Mouse (Mus musculus) megakaryocyte-erythroid progenitor cell, adult 5-6 weeks (primary cell): ENCODE measurements around the gene Tff2. TPM values are rescaled to one million over a fixed set of nuclear protein-coding genes. Genes with fewer than 3 reads are reported as not detected.

ENCODE experiments used
- ATAC-seq: replicated peaks from 2 replicates; pipeline ENCODE4 v1.8.0; 2016; ENCODE audit warnings: mild to moderate bottlenecking, inconsistent platforms; ENCODE audit not compliant: severe bottlenecking, poor library complexity, low FRiP score, low TSS enrichment
- total RNA-seq, 2 experiments: library from RNA; stranded (forward) in 1 of 2; stranded (reverse) in 1 of 2; fragments of 200-1000, 215-1000 nt in 1 of 2; fragments of >200 nt in 1 of 2; fragmentation: Nextera tagmentation in 1 of 2; gene quantifications; 2 replicates each; pipeline ENCODE4 v1.2.3; 2014 to 2017

The Tff2 gene
- total RNA-seq, 2 experiments from 2014 or later, result not detected

GRCm38 (mm10) chr17:31142116-31142515 is 2.0 kb downstream of the Tff2 start:
- ATAC-seq, result no peak

DNA sequence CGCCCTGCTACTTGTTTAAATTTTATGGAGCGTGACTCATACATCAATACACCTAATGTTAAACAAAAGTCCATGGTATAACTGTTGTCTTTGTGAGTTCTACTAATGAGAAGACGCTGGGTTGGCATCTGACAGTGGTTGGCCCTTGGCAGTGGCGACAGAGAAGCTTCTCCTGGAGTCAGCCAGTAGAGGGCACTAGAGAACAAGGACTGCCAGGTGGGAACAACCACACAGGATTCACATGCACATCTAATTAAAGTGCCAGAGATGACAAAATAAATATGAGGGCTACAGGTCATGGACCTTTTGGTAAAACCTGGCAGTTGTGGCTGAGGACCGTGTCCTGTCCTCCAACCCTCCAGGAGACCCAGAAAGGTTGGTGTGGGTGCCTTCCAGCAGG is 5.7 kb downstream of the Tff2 start:
- peak; percentile 85 for ATAC-seq

GRCm38 (mm10) chr17:31136821-31137220 is 7.3 kb downstream of the Tff2 start:
- no peak for ATAC-seq

- no peak for ATAC-seq
Measured at GRCm38 (mm10) chr17:31136291-31136690, 7.8 kb downstream of the Tff2 start.

DNA sequence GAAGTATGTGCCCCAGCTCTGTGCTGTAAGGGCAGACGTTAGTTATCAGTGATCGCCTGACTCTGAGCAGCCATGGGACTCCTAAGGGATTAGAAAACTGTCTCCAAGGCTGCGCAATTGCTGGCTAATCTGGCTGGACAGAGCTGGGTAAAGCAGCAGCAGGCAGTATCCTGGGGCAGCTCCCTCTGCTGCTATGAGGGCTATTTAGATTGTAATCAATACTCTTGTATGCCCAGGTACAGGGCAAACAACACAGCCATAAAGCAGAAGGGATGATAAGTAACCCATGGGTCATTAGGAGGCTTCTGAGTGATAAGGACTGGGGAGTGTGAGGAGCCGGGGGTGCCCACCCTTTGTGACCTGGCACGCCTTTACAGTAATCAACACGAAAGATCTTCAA is 9.2 kb downstream of the Tff2 start:
- no peak for ATAC-seq

GRCm38 (mm10) chr17:31133776-31134175 is 10.3 kb downstream of the Tff2 start:
- ATAC-seq, result no peak

DNA sequence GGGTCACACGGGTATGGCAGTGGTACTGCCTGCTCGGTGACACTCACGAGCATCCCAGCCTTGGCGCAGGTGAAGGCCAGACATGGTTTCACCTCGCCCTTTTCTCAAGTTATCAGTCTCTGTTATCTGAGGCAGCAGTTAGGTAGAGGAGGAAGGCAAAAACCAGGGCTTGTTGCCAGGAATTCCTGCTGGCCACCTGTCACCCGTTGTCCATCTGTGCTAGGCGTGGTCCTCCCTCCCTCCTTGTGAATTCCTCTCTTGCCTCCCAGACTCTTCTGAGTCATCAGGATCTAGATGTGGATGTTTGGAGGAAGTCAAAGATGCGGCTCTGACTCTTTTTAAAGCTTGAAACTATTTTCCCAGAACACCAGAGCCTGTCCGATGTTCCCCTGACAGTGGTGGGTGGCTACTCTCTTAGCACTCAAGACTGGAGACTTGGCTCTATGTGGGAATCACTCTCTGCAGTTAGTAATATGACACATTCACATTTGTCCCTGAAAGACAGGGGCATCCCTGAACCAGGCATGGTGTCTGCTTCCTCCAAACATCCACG is 12.7 kb downstream of the Tff2 start:
- no peak for ATAC-seq

DNA sequence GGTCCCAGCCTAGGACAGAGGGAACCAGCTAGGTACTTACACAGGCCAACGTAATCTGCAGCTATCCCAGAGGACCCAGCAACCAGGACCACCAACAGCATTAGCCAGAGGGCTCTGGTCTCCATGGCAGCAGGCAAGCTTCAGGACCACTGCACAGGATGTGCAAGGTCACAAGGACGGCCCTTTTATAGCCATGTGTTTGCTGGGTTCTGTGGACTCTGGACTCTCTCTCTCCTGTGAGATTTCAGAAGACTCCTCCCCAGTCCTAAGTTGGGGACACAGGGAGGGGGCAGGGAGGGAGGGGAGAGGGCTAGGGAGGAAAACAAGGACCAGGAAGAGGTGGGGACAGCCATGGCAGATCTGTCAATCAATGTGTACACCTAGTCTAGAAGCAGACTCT is 14.6 kb downstream of the Tff2 start, which contains the start of gene Tff3:
Gene Tff3 (minus strand): TSS at position 195 of the 400 bp plus-strand sequence.
- no peak for ATAC-seq

- ATAC-seq, result no peak
Measured at GRCm38 (mm10) chr17:31128708-31129318, 15.3 kb downstream of the Tff2 start.

- no peak for ATAC-seq
Measured at GRCm38 (mm10) chr17:31125548-31126266, 18.4 kb downstream of the Tff2 start.

DNA sequence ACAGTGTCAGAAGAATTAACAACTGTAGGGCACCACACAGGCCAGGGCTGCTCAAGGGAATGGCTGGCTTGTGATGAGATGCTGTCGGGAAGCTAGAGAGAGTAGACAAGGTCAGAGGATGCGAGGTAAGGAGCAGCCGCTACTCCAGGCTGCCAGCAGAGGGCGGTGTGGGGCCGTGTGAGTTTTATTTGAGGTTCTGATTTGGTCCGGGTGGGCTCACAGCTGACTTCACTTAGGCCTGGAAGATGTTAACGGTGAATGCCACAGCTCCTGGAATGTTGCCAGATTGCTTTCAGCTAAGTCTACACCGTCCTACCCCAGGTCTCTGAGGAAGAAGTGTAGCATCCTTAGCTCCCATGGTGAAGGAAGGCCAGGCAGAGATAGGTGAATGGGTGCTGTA is 22.1 kb downstream of the Tff2 start:
- ATAC-seq, result peak; percentile 53

GRCm38 (mm10) chr17:31119429-31119828 is 24.7 kb downstream of the Tff2 start:
- ATAC-seq, result peak; percentile 65; the same call in 1 of the 2 replicates

DNA sequence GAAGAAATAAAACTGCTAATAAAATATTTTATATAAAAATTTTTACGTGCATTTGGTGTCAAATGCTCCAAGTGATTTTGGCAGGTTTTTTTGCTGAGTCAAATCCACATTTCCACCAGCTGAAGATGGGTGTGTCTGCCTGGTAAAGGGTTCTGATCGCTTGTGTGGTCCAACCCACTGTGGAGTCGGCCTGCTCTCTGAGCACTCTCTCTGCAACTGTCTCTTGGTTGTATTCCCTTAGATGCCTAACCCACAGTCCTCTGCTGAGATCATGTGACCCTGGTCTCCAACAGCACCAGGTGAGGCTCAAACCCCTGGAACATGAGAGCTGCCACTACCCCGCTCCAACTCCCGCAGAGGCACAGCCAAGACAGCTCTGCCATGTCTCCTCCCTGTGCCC is 26.1 kb downstream of the Tff2 start:
- no peak for ATAC-seq

- ATAC-seq, result no peak
Measured at GRCm38 (mm10) chr17:31116063-31116462, 28.0 kb downstream of the Tff2 start.

DNA sequence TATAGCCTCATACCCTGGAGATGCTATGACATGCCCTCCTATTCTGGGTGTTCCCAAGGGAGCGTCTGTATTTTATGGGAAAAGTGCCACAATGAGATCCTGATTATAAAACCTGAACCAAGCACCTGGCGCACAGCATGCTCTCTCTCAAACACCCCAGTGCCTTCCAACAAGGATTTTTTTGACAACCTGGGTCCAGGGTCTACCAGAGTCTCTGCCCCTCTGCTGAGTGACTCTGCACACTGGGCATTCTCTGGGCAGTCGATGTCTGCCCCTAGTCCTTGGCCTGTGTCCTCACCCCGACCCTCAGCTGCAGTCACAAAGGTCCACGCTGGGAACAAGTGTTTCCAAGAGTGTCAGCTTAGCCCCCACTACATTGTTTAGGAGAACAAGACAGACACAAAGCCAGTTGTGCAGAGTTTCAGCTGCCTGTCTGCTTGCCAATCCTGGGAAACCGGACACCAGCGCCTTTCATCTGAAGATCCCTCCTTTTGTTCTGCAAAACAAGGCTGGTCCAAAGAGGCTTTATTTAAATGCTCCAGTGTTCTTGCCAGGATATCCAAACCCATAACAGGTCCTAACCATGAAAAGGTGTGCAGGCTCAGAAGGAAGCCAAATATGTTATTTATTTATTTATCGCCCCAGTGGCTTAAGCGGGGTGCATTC is 30.8 kb downstream of the Tff2 start:
- no peak for ATAC-seq

DNA sequence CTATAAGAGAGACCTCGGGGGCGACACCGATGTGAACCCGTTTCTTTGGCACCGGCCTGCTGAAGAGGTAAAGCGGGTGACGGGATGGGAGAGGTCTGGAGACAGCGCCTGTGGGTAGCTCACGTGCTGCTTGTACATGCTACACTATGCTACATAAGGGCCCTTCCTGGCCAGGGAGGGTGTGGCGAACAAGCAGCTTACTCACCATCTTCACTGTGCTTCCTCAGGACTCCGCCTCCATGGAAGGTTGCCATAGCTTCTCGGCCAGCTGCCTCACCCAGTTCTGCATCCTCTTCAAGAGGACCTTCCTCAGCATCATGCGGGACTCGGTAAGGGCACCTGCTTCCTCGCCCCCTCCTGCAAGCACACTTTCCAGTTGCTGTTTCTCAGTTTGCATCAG is 35.7 kb downstream of the Tff2 start:
- ATAC-seq, result peak; percentile 58; the same call in 1 of the 2 replicates

GRCm38 (mm10) chr17:31103823-31104222 is 40.3 kb downstream of the Tff2 start:
- ATAC-seq, result no peak

GRCm38 (mm10) chr17:31103007-31103570 is 41.0 kb downstream of the Tff2 start:
- ATAC-seq, result no peak

- ATAC-seq, result 0 out of 2 replicates have a peak, but pooled peaks have one; percentile 33
Measured at GRCm38 (mm10) chr17:31098788-31099187, 45.3 kb downstream of the Tff2 start.

- ATAC-seq, result no peak
Measured at GRCm38 (mm10) chr17:31096893-31097292, 47.2 kb downstream of the Tff2 start.
